31 mouse cellular contexts compared by ENCODE assay signal in genomic region chr3:89965557-89965956, GRCm38 (mm10).
"Had no signal": no experiment of that assay in that cellular context is flagged by ENCODE, and none has a peak within 500 bp of the region (broad histone marks: within the 10 kb centered on the region; RNA-seq: fewer than 3 reads in every experiment).

No protein-coding gene starts in this region.

- DNase-seq: left cerebral cortex, postnatal 4 days; liver; liver, embryonic 13.5 days; liver, postnatal 0 days; lung, adult 18-20 months; lung, adult 2 months; lung, embryonic 14.5 days; lung, postnatal 10 days; lung, postnatal 14 days; lung, postnatal 36 days; lung, postnatal 4 days; midbrain, embryonic 14.5 days had no signal

- H3K27ac ChIP-seq: limb, embryonic 10.5 days; limb, embryonic 12.5 days; limb, embryonic 13.5 days; limb, embryonic 15.5 days; liver, embryonic 12.5 days; liver, embryonic 13.5 days; liver, embryonic 14.5 days; liver, embryonic 15.5 days; lung, embryonic 15.5 days; macrophage; midbrain, embryonic 10.5 days; midbrain, embryonic 12.5 days; midbrain, embryonic 13.5 days; midbrain, embryonic 15.5 days; neural tube, embryonic 12.5 days had no signal

- ATAC-seq: liver, embryonic 12.5 days; liver, postnatal 0 days; lung, postnatal 0 days; midbrain, embryonic 13.5 days; midbrain, embryonic 15.5 days; midbrain, embryonic 16.5 days had no signal

- H3K27me3 ChIP-seq: limb, embryonic 12.5 days; limb, embryonic 13.5 days; limb, embryonic 15.5 days; lung, embryonic 15.5 days; midbrain, embryonic 13.5 days; midbrain, embryonic 15.5 days; neural tube, embryonic 12.5 days had no signal

- H3K36me3 ChIP-seq: liver, embryonic 12.5 days; liver, embryonic 13.5 days; liver, embryonic 15.5 days; lung, embryonic 15.5 days; midbrain, embryonic 12.5 days; midbrain, embryonic 13.5 days; midbrain, embryonic 15.5 days; neural tube, embryonic 12.5 days had no signal

- H3K4me3 ChIP-seq: limb, embryonic 13.5 days; liver, embryonic 12.5 days; liver, embryonic 13.5 days; liver, embryonic 15.5 days; lung, embryonic 15.5 days; megakaryocyte, embryonic 14.5 days; midbrain, embryonic 15.5 days had no signal

- H3K9ac ChIP-seq: limb, embryonic 12.5 days; limb, embryonic 13.5 days; limb, embryonic 15.5 days; liver, embryonic 12.5 days; liver, embryonic 13.5 days; liver, embryonic 14.5 days; liver, embryonic 15.5 days; liver, postnatal 0 days; lung, embryonic 14.5 days; lung, embryonic 15.5 days; midbrain, embryonic 12.5 days; midbrain, embryonic 13.5 days; midbrain, embryonic 15.5 days; neural tube, embryonic 12.5 days had no signal

- H3K4me2 ChIP-seq: limb, embryonic 15.5 days; liver, embryonic 11.5 days; liver, embryonic 12.5 days; liver, embryonic 13.5 days; liver, embryonic 15.5 days; midbrain, embryonic 11.5 days had no signal

- H3K9me3 ChIP-seq: limb, embryonic 10.5 days; limb, embryonic 12.5 days; limb, embryonic 13.5 days; limb, embryonic 15.5 days; liver, embryonic 12.5 days; liver, embryonic 13.5 days; liver, embryonic 15.5 days; lung, embryonic 15.5 days; megakaryocyte, embryonic 14.5 days; midbrain, embryonic 10.5 days; midbrain, embryonic 12.5 days; midbrain, embryonic 13.5 days; midbrain, embryonic 15.5 days; neural tube, embryonic 12.5 days had no signal
